Mouse (Mus musculus) CD4-positive, CD25-positive, alpha-beta regulatory T cell, adult 4 months (primary cell): ENCODE data around the gene Spdef. TPM values are rescaled to one million over a fixed set of nuclear protein-coding genes. Genes with fewer than 3 reads are reported as not detected.

ENCODE experiments used
- ATAC-seq: one replicate; pipeline ENCODE4 v1.8.0; 2017
- polyA plus RNA-seq, 2 experiments: library from polyadenylated mRNA; unstranded; fragments of 100-300 nt; shearing (Covaris generic); gene quantifications; one replicate each; pipeline ENCODE4 v1.2.1; 2017

Spdef gene
- polyA plus RNA-seq, 2 experiments from 2014 or later: not detected

DNA sequence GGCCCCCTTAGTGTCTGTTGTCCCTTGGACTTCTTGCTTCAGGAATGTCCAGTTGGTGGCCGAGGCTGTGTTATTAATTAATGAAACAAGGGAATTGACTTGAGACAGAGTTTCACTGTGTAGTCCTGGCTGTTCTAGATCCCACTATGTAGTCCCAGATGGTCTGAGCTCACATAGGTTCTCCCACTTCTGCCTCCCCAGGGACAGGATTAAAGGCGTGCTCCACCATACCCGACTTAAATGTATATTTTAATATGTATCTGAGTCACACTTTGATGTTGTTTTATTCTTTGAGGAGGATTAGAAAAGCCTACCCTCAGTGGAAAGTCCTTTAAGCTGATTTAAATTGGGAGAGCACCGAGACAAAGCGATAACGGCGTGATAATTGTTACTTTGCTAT is 52.5 kb downstream of the Spdef start:
- ATAC-seq: no peak

DNA sequence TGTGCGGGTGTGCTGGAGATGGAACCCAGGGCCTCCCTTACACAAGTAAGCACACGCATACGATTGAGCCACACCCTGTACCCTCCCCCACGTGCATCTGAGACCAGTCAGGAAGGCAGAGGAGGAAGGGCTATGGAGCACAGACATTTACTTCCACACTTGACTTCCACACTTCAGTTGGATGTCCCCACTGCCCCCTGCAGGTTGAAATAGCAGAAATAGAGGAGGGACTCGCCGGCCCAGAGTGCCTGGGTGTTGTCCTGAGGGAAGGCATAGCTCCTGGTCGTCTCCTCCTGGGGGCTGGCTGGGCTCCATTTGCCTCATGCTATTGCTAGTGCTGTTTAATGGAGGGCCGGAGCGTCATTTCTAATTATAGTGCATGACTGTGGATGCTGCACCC is 53.3 kb downstream of the Spdef start:
- no peak for ATAC-seq

DNA sequence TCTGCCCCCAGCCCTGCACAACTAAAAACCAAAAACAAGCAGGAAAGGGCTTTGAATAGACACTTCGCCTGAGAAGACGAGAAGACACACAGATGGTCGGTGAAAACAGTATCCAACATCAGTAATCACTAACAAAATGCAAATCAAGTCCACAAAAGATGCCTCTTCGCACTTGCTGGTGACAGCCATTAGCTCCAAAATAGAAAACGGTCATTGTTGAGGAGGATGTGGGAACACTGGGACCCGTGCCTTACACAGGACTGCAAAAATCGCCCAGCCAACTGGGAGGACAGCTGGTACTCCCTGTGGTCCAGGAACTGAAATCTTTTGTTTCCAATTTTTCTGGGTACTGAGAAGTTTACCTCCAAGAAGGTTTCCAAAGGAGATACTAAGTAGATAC is 54.8 kb downstream of the Spdef start:
- ATAC-seq: no peak

DNA sequence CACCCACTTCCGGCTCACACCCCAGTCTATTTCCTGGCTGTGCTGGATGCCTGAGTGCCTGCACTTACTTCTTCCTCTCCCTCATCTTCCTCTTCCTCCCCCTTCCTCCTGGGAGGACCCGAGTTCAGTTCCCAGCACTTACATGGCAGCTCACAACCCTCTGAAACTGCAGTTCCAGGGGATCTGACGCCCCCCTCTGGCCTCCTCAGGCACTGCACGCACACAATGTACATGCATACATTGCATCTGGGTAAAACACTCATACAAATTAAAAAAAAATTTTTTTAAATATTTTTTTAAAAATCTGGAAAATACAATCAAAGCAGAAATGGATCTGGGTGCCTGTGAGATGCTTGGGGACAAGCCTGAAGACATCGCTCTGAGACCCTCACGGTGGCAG is 57.0 kb downstream of the Spdef start:
- ATAC-seq: no peak

Other genes starting within 250 kb of the Spdef start
- not detected for gene Grm4, start 207.6 kb downstream of the Spdef start, polyA plus RNA-seq
- 10 to 100 TPM; 82.7 to 84.0 TPM for gene Hmga1, start 172.5 kb downstream of the Spdef start, polyA plus RNA-seq
- 100 to 1,000 TPM; 106 to 112 TPM for gene AI413582, start 163.2 kb downstream of the Spdef start, polyA plus RNA-seq
- 10 to 100 TPM; 14.5 to 27.5 TPM for gene Nudt3, start 105.5 kb downstream of the Spdef start, polyA plus RNA-seq
- not detected for gene RPS10-NUDT3, start 93.7 kb downstream of the Spdef start, polyA plus RNA-seq
- gene Rps10, start 92.3 kb downstream of the Spdef start, polyA plus RNA-seq: 1,000 to 10,000 TPM; 1,603 to 1,674 TPM
- gene Pacsin1, start 73.4 kb downstream of the Spdef start, polyA plus RNA-seq: 10 to 100 TPM; 36.5 to 37.2 TPM
- gene D17Wsu92e, start 91.7 kb upstream of the Spdef start, polyA plus RNA-seq: 10 to 100 TPM; 14.6 to 14.9 TPM
- gene Snrpc, start 109.2 kb upstream of the Spdef start, polyA plus RNA-seq: 10 to 100 TPM; 84.0 to 86.8 TPM
- 1 to 10 TPM in 1 of 2 experiments, under 1 TPM in 1; 0.65 to 1.3 TPM for gene Uhrf1bp1, start 127.5 kb upstream of the Spdef start, polyA plus RNA-seq
- gene Anks1, start 180.4 kb upstream of the Spdef start, polyA plus RNA-seq: 1 to 10 TPM; 3.7 to 4.7 TPM
- gene Taf11, start 180.9 kb upstream of the Spdef start, polyA plus RNA-seq: 10 to 100 TPM; 38.2 to 42.3 TPM